Mouse (Mus musculus) forebrain, embryonic 11.5 days (tissue): ENCODE measurements at regions not wholly inside any gene's neighbourhood (a gene's known extent, or its start where the extent isn't known, plus 50 kb on each side); places are given as distances from the start of the nearest gene placed in this dataset.

Experiments
- ATAC-seq: fragments of 200-750 bp; cut with Nextera tagmentation; replicated peaks from 2 replicates; pipeline ENCODE4 v1.8.0; 2017; ENCODE audit warnings: moderate TSS enrichment; ENCODE audit not compliant: low FRiP score
- DNase-seq: peaks from one replicate; pipeline ENCODE4 v3.0.0-alpha.2; 2017; ENCODE audit warnings: low spot score
- H3K27ac ChIP-seq: fragments of 300-500 bp; sonication (generic); 2 replicates; pipeline ENCODE4 v1.5.1; 2014; ENCODE audit warnings: low read depth, low read length
- H3K27me3 ChIP-seq: fragments of 300-500 bp; sonication (generic); 2 replicates; pipeline ENCODE4 v1.6.1; 2014; ENCODE audit warnings: mild to moderate bottlenecking, low read length, mixed read lengths; ENCODE audit not compliant: control insufficient read depth, insufficient read depth
- H3K36me3 ChIP-seq: fragments of 300-500 bp; sonication (generic); 2 replicates; pipeline ENCODE4 v1.6.1; 2014; ENCODE audit warnings: mild to moderate bottlenecking, low read length, moderate library complexity, mixed read lengths; ENCODE audit not compliant: control insufficient read depth, insufficient read depth
- H3K4me1 ChIP-seq: fragments of 300-500 bp; sonication (generic); replicated peaks from 2 replicates; pipeline ENCODE4 v1.6.1; 2014; ENCODE audit warnings: low read length, mixed read lengths; ENCODE audit not compliant: control insufficient read depth, insufficient read depth
- H3K4me2 ChIP-seq: fragments of 300-500 bp; sonication (generic); 2 replicates; pipeline ENCODE4 v1.6.1; 2014; ENCODE audit warnings: low read depth, mild to moderate bottlenecking, low read length, moderate library complexity, mixed read lengths; ENCODE audit not compliant: severe bottlenecking
- H3K4me3 ChIP-seq: fragments of 300-500 bp; sonication (generic); 2 replicates; pipeline ENCODE4 v1.5.1; 2014; ENCODE audit warnings: low read depth, low read length
- H3K9ac ChIP-seq: fragments of 300-500 bp; sonication (generic); 2 replicates; pipeline ENCODE4 v1.6.1; 2014; ENCODE audit warnings: low read length
- H3K9me3 ChIP-seq: fragments of 300-500 bp; sonication (generic); 2 replicates; pipeline ENCODE4 v1.6.1; 2016; ENCODE audit warnings: low read length, mixed read lengths; ENCODE audit not compliant: control insufficient read depth
- whole genome bisulfite sequencing: fragments of 180-500 bp; shearing (Covaris S2); extraction: QIAGEN DNeasy Blood & Tissue Kit; methylation state at CpG from one replicate; pipeline ENCODE4 v1.1.7; 2014; 5-methylcytosine and 5-hydroxymethylcytosine counted together

DNA sequence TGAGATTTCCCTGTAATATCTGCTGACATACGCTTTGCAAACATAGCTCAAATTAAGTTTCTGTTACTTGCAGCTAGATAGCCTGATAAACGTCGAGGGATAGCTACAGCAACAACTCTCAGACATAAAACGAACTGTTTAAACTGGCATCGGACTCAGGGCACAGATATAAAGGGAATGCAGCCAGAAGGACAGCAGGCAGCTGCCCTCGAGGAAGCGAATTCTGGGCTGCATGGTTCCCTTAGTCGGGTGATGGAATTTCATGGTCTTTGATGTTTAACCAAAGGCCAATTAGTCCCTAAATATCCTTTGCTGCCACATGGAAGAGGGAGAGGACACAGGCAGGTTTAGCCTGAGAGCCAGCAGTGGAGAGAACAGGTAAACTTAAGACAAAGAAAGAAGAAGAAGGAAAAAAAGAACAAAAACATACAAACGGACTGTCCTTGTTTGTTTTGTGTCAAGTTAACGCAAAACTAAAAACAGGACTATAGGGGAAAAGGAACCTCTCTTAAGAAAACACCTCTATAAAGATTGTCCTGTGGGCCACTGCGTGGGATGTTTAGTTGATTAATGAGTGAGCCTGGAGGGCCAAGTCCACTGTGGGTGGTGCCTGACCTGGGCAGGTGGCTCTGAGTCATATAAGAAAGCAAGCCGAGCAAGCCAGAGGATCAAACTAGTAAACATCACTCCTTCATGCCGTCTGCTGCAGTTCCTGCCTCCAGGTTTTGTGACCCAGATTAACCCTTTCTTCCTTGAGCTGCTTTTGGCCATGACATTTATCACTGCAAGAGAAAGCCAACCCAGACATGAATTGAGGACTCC, 255.5 kb downstream of the Gm4791 start:
- H3K9me3 ChIP-seq: no peaks in the 10 kb centered on the region; the same call in 1 of the 2 replicates
- H3K4me3 ChIP-seq: no peak overlapping the region
- H3K4me1 ChIP-seq: no peaks in the 10 kb centered on the region
- whole genome bisulfite sequencing: 58% methylated on average over 13 of the region's 13 CpGs
- DNase-seq (no peak), ATAC-seq (no peak)
- no peak overlapping the region for H3K27ac ChIP-seq
- H3K36me3 ChIP-seq: no peaks in the 10 kb centered on the region
- H3K4me2 ChIP-seq: no peak overlapping the region
- no peaks in the 10 kb centered on the region for H3K27me3 ChIP-seq
- no peak overlapping the region for H3K9ac ChIP-seq

DNA sequence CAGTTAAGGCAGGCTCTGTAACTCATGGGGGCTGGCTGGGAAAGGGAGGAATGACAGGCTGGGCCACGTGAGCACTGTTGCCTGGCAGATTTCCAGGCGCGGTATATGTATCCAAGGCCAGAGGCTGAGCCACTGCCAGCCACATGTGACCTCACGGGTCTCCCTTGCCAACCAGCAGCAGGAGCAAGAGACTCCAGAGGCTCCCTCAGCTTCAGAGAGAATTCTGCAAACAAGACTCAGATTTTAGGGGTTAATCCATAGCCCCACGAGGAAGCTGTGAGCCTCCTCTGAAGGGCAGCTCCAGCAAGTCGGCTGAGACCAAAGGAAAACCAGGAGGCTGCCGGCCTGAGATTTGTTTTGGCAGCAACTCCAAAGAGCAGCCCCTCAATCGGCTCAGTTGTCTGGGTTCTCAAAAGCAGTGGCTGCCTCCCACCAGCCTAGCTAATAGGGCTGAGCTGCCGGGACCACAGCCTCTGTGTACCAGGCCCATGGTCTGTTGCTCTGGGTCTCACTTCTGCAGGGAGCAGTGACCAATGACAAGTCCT, 264.0 kb upstream of the Cadm1 start:
- Histone ChIP-seq H3K27ac (no peak overlapping the region), H3K4me3 (no peak overlapping the region), H3K4me2 (no peak overlapping the region), H3K9me3 (no peaks in the 10 kb centered on the region), H3K27me3 (no peaks in the 10 kb centered on the region), H3K4me1 (no peaks in the 10 kb centered on the region), H3K9ac (no peak overlapping the region), H3K36me3 (no peaks in the 10 kb centered on the region)
- WGBS: 62% methylated on average over 9 of the region's 9 CpGs
- DNase-seq (no peak), ATAC-seq (no peak)

DNA sequence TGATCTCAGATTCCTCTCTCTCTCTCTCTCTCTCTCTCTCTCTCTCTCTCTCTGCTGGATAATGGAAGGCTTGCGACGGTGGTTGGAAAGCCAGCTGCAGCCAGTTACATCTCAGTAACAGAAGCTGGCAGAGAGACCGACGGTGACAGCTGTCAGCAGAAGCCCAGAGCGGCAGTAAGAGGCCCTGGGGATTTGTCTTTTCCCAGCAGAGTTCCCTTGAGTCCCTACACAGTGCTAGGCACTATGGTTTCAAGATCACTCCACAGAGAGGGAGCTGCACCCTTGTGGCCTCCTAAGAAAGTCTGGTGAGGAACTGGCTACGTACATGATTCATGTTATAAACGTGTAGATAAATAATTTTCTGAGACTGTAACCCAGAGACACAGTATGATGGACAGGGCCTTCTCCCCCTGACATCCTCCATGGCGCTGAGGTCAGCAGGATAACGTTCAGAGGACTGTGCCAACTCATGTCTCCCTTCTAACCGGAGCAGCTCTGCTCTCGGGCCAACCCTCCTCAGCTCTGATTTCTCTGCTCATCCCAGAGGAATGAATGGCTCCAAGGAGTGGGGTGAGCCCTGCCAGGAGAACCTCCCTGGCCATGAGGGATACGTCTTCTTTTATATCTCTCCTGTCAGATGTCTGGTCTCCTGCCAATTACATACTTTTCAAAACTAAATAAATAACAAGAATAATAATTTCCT, 253.5 kb upstream of the Cadm1 start:
- WGBS: 49% methylated on average over 12 of the region's 12 CpGs

DNA sequence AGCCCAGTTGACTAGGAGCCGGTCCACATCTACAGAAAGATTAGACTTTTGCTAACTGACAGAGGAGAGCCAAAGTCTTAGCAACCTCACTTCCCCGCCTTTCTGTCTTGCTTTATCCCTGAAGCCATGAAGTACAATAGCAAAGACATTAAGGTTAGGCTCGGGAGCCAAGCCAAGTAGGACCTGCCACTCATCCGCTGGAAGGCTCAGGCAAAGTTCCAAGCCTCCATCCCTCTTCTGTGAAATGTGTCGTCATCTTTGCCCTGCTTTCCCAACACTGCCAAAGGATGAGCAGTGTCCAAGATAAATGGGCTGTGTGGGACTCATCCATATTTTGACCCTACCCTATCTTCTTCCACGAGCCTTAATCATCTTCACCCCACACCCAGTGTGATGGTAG, 250.6 kb upstream of the Cadm1 start:
- Histone ChIP-seq H3K27me3 (no peaks in the 10 kb centered on the region; the same call in 1 of the 2 replicates), H3K36me3 (no peaks in the 10 kb centered on the region), H3K4me3 (no peak overlapping the region), H3K27ac (peak overlapping the region; percentile 89; the same call in 1 of the 2 replicates), H3K4me1 (peaks cover 11% of the 10 kb centered on the region), H3K9ac (no peak overlapping the region), H3K9me3 (no peaks in the 10 kb centered on the region), H3K4me2 (peak overlapping the region; percentile 29)
- 61% methylated on average over 6 of the region's 6 CpGs for WGBS
- ATAC-seq: peak; percentile 36; the same call in 1 of the 2 replicates
- no peak for DNase-seq

More for the DNA sequence above, 253.5 kb upstream of the Cadm1 start:
- Histone ChIP-seq H3K36me3 (no peaks in the 10 kb centered on the region), H3K4me1 (peaks cover 11% of the 10 kb centered on the region), H3K27me3 (no peaks in the 10 kb centered on the region; the same call in 1 of the 2 replicates), H3K9ac (no peak overlapping the region), H3K9me3 (no peaks in the 10 kb centered on the region), H3K4me3 (no peak overlapping the region), H3K4me2 (no peak overlapping the region), H3K27ac (no peak overlapping the region)
- no peak for ATAC-seq
- no peak for DNase-seq

DNA sequence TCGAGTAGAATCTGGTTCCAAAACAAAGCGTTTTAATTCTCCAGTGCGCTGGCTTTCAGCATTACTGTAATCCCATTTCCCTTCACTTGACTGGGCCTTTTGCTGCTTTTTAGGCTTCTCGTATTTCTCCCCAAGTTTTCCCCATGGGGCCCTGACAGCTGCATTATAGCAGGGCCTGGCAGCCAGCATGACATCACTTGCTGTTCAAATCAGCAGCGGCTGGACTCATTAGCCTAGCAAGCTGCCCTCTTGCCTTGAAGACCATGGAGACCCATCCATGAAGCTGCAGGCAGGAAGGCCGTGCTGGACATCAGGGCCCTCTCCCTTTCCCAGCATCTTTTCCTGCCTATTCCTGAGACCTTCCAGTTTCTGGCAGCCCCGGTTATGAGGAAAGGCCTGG, 249.8 kb upstream of the Cadm1 start:
- Histone ChIP-seq H3K27ac (peak overlapping the region; percentile 89), H3K9me3 (no peaks in the 10 kb centered on the region)
- 9% methylated on average over 7 of the region's 7 CpGs for WGBS

DNA sequence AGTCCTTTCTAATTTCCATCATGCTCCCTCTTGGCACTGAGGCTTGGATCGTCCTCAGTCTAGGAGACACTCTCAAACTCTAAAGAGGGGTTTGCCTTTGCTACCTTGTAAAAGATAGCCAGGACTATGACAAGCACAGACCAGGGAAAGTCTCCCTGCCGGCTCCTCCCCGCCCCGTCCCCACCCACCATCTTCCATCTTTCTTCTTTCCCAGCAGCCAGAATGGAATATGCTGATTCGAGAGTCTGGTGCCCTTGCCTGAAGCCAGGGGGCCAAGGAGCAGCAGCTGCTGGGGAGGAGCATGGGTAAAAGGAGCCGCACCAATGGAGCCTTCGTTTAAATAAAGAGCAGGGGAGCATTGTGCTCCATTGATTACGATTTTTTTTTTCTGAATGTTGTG, 249.4 kb upstream of the Cadm1 start:
- Histone ChIP-seq H3K9me3 (no peaks in the 10 kb centered on the region), H3K27me3 (no peaks in the 10 kb centered on the region; the same call in 1 of the 2 replicates), H3K4me2 (peak overlapping the region; percentile 22), H3K9ac (peak overlapping the region; percentile 25; the same call in 1 of the 2 replicates), H3K4me3 (no peak overlapping the region), H3K27ac (peak overlapping the region; percentile 89), H3K36me3 (no peaks in the 10 kb centered on the region), H3K4me1 (peaks cover 8% of the 10 kb centered on the region)
- ATAC-seq (peak; percentile 73), DNase-seq (peak; percentile 81)
- 11% methylated on average over 8 of the region's 8 CpGs for WGBS

More for the DNA sequence above, 249.8 kb upstream of the Cadm1 start:
- peak overlapping the region; percentile 22 for H3K4me2 ChIP-seq
- peak overlapping the region; percentile 25; the same call in 1 of the 2 replicates for H3K9ac ChIP-seq
- H3K36me3 ChIP-seq: no peaks in the 10 kb centered on the region
- DNase-seq (peak; percentile 86), ATAC-seq (peak; percentile 76)
- H3K4me1 ChIP-seq: peaks cover 10% of the 10 kb centered on the region
- H3K27me3 ChIP-seq: no peaks in the 10 kb centered on the region; the same call in 1 of the 2 replicates
- H3K4me3 ChIP-seq: no peak overlapping the region

DNA sequence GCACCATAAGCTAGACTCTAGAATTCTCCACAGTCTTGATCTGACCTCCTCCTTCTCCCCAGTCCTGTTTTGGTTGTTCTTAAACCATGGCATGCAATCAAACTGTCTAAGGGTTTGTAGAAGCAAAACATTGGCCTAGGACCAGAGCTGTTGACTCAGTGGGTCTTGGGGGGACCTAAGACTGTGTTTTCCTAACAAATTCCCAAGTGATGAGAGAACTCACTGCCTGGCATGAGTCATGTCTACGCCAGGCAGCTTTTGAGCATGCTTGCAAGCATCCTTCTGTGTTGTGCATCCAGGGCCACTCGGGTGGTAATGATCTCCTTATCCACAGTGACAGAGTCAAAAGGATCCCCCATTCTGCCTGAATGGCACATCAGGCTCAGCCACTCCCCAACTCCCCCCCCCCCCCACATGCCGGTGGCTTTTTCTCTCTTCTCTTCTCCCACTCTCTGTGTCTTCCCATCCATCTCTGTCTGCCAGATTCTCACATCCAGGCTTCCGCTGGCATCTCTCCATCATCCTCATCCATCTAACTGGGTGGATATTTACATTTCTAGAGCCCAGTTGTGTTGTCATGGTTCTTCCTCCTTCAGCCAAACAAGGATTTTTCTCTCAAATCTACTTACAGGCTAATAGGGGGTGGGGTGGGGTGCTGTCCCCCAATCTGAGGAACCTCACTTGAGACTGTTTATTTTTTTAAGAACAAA, 246.1 kb upstream of the Cadm1 start:
- Histone ChIP-seq H3K36me3 (no peaks in the 10 kb centered on the region), H3K27me3 (no peaks in the 10 kb centered on the region), H3K9me3 (no peaks in the 10 kb centered on the region), H3K9ac (no peak overlapping the region), H3K4me2 (no peak overlapping the region), H3K4me1 (peaks cover 8% of the 10 kb centered on the region), H3K4me3 (no peak overlapping the region), H3K27ac (no peak overlapping the region)
- DNase-seq (no peak), ATAC-seq (no peak)
- WGBS: 75% methylated on average over 4 of the region's 4 CpGs
